Mouse (Mus musculus): ENCODE measurements at regions not wholly inside any gene's neighbourhood (a gene's known extent, or its start where the extent isn't known, plus 50 kb on each side); places are given as distances from the start of the nearest gene placed in this dataset.

DNA sequence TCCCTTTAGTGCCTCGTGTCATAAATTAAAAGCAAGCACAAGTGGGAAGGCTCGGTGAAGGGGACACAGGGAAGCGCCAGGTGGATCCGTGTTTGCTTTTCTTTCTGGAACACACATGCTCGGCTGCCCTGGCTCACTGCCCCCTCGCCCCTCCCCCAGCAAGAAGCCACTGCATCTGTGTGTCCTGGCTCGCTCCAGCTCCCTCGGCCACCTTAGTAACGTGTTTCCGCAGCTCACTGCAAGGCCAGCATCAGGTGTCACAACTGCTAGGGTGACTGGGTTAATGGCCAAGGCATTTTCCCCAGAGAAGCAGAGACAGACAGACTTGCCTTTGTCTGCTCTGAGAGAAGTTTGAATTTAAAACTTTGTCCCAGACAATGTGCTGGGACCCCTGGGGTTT is 855.7 kb upstream of the Car8 start:
- intact Hi-C loops (cut with DNase I) = loop anchor here (10.0 kb wide), 2 partner anchors 140 to 270 kb away; no protein-coding TSS in a partner anchor

DNA sequence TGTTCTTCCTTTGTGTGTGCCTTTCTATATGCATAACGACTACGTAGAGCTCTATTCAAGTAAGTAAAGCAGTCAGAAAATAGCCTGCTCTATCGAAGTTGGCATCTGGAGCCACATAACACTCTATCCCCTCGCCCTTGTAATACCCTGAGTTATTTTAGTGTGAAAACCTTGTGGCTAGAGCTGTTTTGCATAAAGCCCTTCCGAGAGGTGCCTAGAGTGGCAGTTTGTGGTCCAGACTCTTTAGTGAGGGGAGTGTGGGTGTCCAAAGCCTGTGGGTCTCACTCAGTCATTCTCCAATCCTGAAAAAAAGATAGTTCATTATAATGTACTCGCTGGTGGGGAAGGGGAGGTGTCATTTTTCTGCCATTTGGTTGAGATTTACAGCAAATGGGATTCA is 855.2 kb upstream of the Car8 start:
- H3K4me3 ChIP-seq = no peak overlapping the region
- H3K4me1 ChIP-seq (ENCODE audit: control insufficient read depth, insufficient read depth, low read length) = peaks cover 6% of the 10 kb centered on the region
- no peaks in the 10 kb centered on the region for H3K36me3 ChIP-seq (ENCODE audit: control insufficient read depth, insufficient read depth, low read length)
- no peaks in the 10 kb centered on the region for H3K27me3 ChIP-seq (ENCODE audit: control insufficient read depth, insufficient read depth, low read length)
- intact Hi-C loops (cut with DNase I) = loop anchor here (10.0 kb wide), 2 partner anchors 139 to 269 kb away; no protein-coding TSS in a partner anchor
- no peak overlapping the region for H3K27ac ChIP-seq
- WGBS = 83% methylated on average over 6 of the region's 6 CpGs
- TF ChIP-seq CTCF (IDR thresholded peaks at IDR 0.05) = no peak
- no peak for TF ChIP-seq POLR2A (IDR thresholded peaks at IDR 0.05; ENCODE audit: insufficient read depth, low read depth, low read length)
- TF ChIP-seq EP300 (IDR thresholded peaks at IDR 0.05; ENCODE audit: insufficient read depth, low read depth, low read length) = no peak
- DNase-seq = no peak
- no peak overlapping the region for H3K9ac ChIP-seq (ENCODE audit: low read depth, low read length)
- H3K79me2 ChIP-seq (replicated peaks; ENCODE audit: control insufficient read depth, insufficient read depth, low read length) = no peaks in the 10 kb centered on the region

More for the DNA sequence above, 855.7 kb upstream of the Car8 start:
- no peaks in the 10 kb centered on the region for H3K36me3 ChIP-seq (ENCODE audit: control insufficient read depth, insufficient read depth, low read length)
- WGBS = 45% methylated on average over 10 of the region's 10 CpGs
- no peak for TF ChIP-seq POLR2A (IDR thresholded peaks at IDR 0.05; ENCODE audit: insufficient read depth, low read depth, low read length)
- no peak for TF ChIP-seq CTCF (IDR thresholded peaks at IDR 0.05)
- no peak for TF ChIP-seq EP300 (IDR thresholded peaks at IDR 0.05; ENCODE audit: insufficient read depth, low read depth, low read length)
- H3K79me2 ChIP-seq (replicated peaks; ENCODE audit: control insufficient read depth, insufficient read depth, low read length) = no peaks in the 10 kb centered on the region
- no peak overlapping the region for H3K27ac ChIP-seq
- H3K4me3 ChIP-seq = no peak overlapping the region
- no peaks in the 10 kb centered on the region for H3K27me3 ChIP-seq (ENCODE audit: control insufficient read depth, insufficient read depth, low read length)
- no peak for DNase-seq
- no peak overlapping the region for H3K9ac ChIP-seq (ENCODE audit: low read depth, low read length)
- H3K4me1 ChIP-seq (ENCODE audit: control insufficient read depth, insufficient read depth, low read length) = peaks cover 6% of the 10 kb centered on the region

DNA sequence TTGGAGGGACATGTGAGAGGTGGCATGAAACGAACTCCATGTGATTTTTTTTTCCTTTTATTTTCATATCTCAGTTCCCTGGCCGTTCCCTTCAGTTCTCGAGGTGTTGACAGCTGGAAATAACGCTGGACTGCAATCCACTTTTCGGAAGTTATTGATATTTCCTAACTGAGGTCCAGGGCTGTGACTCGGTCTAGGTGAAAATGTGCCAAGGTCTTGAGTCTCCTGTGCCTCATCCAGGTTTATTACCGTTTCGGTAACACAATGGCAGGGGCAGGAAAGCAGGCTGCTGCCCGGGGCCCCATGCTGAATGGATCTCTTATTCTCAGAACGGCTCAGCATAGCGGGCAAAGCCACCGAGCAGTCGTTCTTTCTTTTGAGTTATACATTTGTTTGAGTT is 844.7 kb upstream of the Car8 start:
- Histone ChIP-seq H3K79me2 (replicated peaks; ENCODE audit: control insufficient read depth, insufficient read depth, low read length) (no peaks in the 10 kb centered on the region), H3K9ac (ENCODE audit: low read depth, low read length) (no peak overlapping the region), H3K4me3 (no peak overlapping the region), H3K36me3 (ENCODE audit: control insufficient read depth, insufficient read depth, low read length) (no peaks in the 10 kb centered on the region), H3K27ac (no peak overlapping the region), H3K27me3 (ENCODE audit: control insufficient read depth, insufficient read depth, low read length) (no peaks in the 10 kb centered on the region), H3K4me1 (ENCODE audit: control insufficient read depth, insufficient read depth, low read length) (peaks cover 5% of the 10 kb centered on the region)
- no peak for TF ChIP-seq EP300 (IDR thresholded peaks at IDR 0.05; ENCODE audit: insufficient read depth, low read depth, low read length)
- TF ChIP-seq POLR2A (IDR thresholded peaks at IDR 0.05; ENCODE audit: insufficient read depth, low read depth, low read length) = no peak
- TF ChIP-seq CTCF (IDR thresholded peaks at IDR 0.05) = no peak
- intact Hi-C loops (cut with DNase I) = no loop called here
- DNase-seq = peak in 1 of 2 experiments; percentile 27
- WGBS = 44% methylated on average over 13 of the region's 13 CpGs

DNA sequence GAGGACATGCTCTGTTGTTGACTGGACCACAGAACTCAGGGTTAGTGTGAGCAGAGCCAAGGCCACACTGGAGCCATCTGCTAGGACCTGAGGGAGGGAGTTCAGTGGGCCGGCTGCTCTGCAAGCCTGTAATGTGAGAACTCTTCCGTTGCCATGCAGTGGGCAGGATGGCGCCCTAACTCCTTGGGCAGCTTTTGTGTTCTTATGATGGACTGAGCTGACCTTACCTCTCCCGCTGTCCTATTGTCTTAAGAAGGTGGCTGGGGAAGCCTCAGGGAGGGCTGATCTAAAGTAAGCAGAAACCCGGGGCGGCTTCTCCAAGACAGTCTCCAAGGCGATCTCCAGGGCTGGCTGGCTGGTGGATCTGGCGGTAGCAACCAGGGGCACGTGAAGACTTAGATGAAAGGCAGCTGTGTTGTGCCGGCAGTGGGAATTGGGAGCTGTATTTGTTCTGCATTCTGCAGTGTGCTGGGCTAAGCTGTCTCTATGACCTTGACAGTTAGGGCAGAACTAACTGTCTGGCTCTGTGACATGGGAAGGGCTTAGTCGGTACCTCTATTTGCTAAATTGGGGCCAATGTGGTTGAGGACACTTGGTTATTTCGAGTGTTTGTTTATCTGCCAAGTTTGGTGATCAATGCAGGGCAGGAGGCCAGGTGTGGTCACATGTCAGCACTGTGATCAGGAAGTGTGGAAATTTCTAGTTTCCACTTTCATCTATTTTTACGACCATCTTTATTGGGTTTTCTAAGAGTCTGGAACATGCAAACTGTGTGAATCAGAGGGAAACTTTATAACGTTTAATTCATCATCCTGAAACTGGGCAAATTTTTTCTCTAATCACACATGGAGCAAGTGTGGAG is 843.1 kb upstream of the Car8 start:
- H3K4me3 ChIP-seq = no peak overlapping the region
- H3K27me3 ChIP-seq (ENCODE audit: control insufficient read depth, insufficient read depth, low read length) = no peaks in the 10 kb centered on the region
- 51% methylated on average over 14 of the region's 14 CpGs for WGBS
- H3K79me2 ChIP-seq (replicated peaks; ENCODE audit: control insufficient read depth, insufficient read depth, low read length) = no peaks in the 10 kb centered on the region
- no peaks in the 10 kb centered on the region for H3K36me3 ChIP-seq (ENCODE audit: control insufficient read depth, insufficient read depth, low read length)
- peak in 1 of 2 experiments; percentile 39 for DNase-seq
- no peak overlapping the region for H3K9ac ChIP-seq (ENCODE audit: low read depth, low read length)
- intact Hi-C loops (cut with DNase I) = no loop called here
- H3K27ac ChIP-seq = no peak overlapping the region
- no peak for TF ChIP-seq POLR2A (IDR thresholded peaks at IDR 0.05; ENCODE audit: insufficient read depth, low read depth, low read length)
- no peak for TF ChIP-seq EP300 (IDR thresholded peaks at IDR 0.05; ENCODE audit: insufficient read depth, low read depth, low read length)
- no peak for TF ChIP-seq CTCF (IDR thresholded peaks at IDR 0.05)
- peaks cover 5% of the 10 kb centered on the region for H3K4me1 ChIP-seq (ENCODE audit: control insufficient read depth, insufficient read depth, low read length)

DNA sequence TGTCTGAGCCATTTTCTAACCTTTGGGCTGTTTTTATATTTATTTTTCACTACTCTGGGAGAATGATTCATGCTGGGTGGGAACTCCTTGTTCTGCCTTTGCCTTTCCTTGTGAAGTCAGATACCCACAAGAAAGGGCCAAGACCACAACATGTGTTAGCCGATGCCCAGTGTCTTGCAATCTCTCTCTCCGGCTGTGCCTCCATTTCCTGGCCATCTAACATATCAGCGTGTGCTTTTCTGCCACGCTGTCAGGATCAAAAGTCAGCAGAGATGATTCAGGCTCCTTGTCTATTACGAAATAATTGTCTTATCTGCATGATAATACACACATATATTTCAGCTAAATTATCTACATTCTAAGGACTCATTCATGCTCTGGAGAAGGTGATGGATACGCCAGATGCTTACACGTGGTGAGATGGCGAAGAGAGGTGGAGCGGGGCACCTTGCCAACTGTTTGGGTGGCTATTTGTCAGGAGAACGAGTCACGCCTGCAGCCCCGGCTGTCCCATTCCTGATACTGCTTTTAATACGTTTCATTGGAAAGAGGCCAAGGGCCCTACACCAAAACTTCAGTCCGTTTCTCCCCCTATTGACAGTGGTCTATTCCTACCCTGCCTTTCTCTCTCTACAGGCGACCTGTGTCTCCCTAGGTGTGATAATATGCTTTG is 842.1 kb upstream of the Car8 start:
- intact Hi-C loops (cut with DNase I) = no loop called here
- WGBS = 54% methylated on average over 15 of the region's 15 CpGs
- Histone ChIP-seq H3K36me3 (ENCODE audit: control insufficient read depth, insufficient read depth, low read length) (no peaks in the 10 kb centered on the region), H3K4me1 (ENCODE audit: control insufficient read depth, insufficient read depth, low read length) (peaks cover 5% of the 10 kb centered on the region), H3K79me2 (replicated peaks; ENCODE audit: control insufficient read depth, insufficient read depth, low read length) (no peaks in the 10 kb centered on the region), H3K4me3 (no peak overlapping the region), H3K27me3 (ENCODE audit: control insufficient read depth, insufficient read depth, low read length) (no peaks in the 10 kb centered on the region), H3K27ac (no peak overlapping the region), H3K9ac (ENCODE audit: low read depth, low read length) (no peak overlapping the region)
- TF ChIP-seq CTCF (IDR thresholded peaks at IDR 0.05) (no peak), POLR2A (IDR thresholded peaks at IDR 0.05; ENCODE audit: insufficient read depth, low read depth, low read length) (no peak), EP300 (IDR thresholded peaks at IDR 0.05; ENCODE audit: insufficient read depth, low read depth, low read length) (no peak)
- DNase-seq = no peak

DNA sequence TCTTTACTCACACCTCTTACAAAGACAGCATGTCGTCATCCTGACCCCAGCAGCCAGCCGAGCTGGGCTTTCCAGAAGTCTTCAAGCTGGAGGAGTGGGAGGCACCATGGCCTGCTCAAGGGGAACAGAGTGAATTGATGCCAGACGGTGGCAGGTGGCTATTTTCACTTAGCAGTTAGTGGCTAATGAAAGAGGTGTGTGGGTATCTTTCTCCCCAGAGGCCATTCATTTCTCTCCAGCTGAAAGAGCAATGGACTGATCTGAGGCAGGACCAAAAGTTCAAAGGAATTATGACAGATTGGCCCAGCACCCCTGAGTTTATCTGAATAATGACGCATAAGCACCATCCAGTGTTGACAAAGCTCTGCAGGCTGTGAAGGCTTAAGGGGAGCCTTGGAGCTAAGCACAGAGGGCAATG is 841.0 kb upstream of the Car8 start:
- 49% methylated on average over 4 of the region's 4 CpGs for WGBS
- intact Hi-C loops (cut with DNase I) = no loop called here
- H3K4me1 ChIP-seq (ENCODE audit: control insufficient read depth, insufficient read depth, low read length) = peaks cover 5% of the 10 kb centered on the region

More for the DNA sequence above, 841.0 kb upstream of the Car8 start:
- no peak for DNase-seq
- Histone ChIP-seq H3K4me3 (no peak overlapping the region), H3K27ac (no peak overlapping the region), H3K27me3 (ENCODE audit: control insufficient read depth, insufficient read depth, low read length) (no peaks in the 10 kb centered on the region), H3K79me2 (replicated peaks; ENCODE audit: control insufficient read depth, insufficient read depth, low read length) (no peaks in the 10 kb centered on the region), H3K9ac (ENCODE audit: low read depth, low read length) (no peak overlapping the region), H3K36me3 (ENCODE audit: control insufficient read depth, insufficient read depth, low read length) (no peaks in the 10 kb centered on the region)
- TF ChIP-seq CTCF (IDR thresholded peaks at IDR 0.05) = no peak
- TF ChIP-seq POLR2A (IDR thresholded peaks at IDR 0.05; ENCODE audit: insufficient read depth, low read depth, low read length) = no peak
- TF ChIP-seq EP300 (IDR thresholded peaks at IDR 0.05; ENCODE audit: insufficient read depth, low read depth, low read length) = no peak
